Mouse (Mus musculus) lung, embryonic 14.5 days (tissue): ENCODE results near the gene U90926. TPM values are rescaled to one million over a fixed set of nuclear protein-coding genes. Genes with fewer than 3 reads are reported as not detected.

Source experiments
- ATAC-seq: fragments of 200-750 bp; cut with Nextera tagmentation; 2 replicates; pipeline ENCODE4 v1.8.0; 2017; ENCODE audit warnings: mild to moderate bottlenecking, moderate TSS enrichment, moderate library complexity; ENCODE audit not compliant: insufficient read depth
- DNase-seq: peaks from one replicate; pipeline ENCODE4 v3.0.0-alpha.2; 2015
- H3K27ac ChIP-seq: fragments of 300-500 bp; sonication (generic); 2 replicates; pipeline ENCODE4 v1.5.1; 2014; ENCODE audit warnings: low read depth, mild to moderate bottlenecking, moderate library complexity
- H3K27me3 ChIP-seq: fragments of 300-500 bp; sonication (generic); 2 replicates; pipeline ENCODE4 v1.6.1; 2014; ENCODE audit warnings: low read length, control low read depth; ENCODE audit not compliant: insufficient read depth
- H3K36me3 ChIP-seq: fragments of 300-500 bp; sonication (generic); 2 replicates; pipeline ENCODE4 v1.6.1; 2014; ENCODE audit warnings: control low read depth; ENCODE audit not compliant: insufficient read depth
- H3K4me1 ChIP-seq: fragments of 300-500 bp; sonication (generic); 2 replicates; pipeline ENCODE4 v1.6.1; 2014; ENCODE audit warnings: antibody characterized with exemption, control low read depth; ENCODE audit not compliant: insufficient read depth
- H3K4me2 ChIP-seq: fragments of 300-500 bp; sonication (generic); 2 replicates; pipeline ENCODE4 v1.6.1; 2014; ENCODE audit warnings: mild to moderate bottlenecking
- H3K4me3 ChIP-seq: fragments of 300-500 bp; sonication (generic); 2 replicates; pipeline ENCODE4 v1.5.1; 2014; ENCODE audit warnings: low read depth, low read length
- H3K9ac ChIP-seq: fragments of 300-500 bp; sonication (generic); 2 replicates; pipeline ENCODE4 v1.6.1; 2014
- H3K9me3 ChIP-seq: fragments of 300-500 bp; sonication (generic); 2 replicates; pipeline ENCODE4 v1.6.1; 2016; ENCODE audit warnings: low read depth, low read length, control low read depth
- CTCF ChIP-seq: IDR thresholded peaks from 2 replicates; pipeline ENCODE4 v1.5.1; 2016; ENCODE audit warnings: antibody characterized with exemption, low read depth
- WGBS: fragments of 180-500 bp; shearing (Covaris S2); extraction: QIAGEN DNeasy Blood & Tissue Kit; methylation state at CpG from one replicate; pipeline ENCODE4 v1.1.7; 2014; 5-methylcytosine and 5-hydroxymethylcytosine counted together
- polyA plus RNA-seq: library from polyadenylated mRNA; unstranded; fragments of >200 nt; fragmentation: Nextera tagmentation; extraction: Ambion mirVana; gene quantifications from 2 replicates; pipeline ENCODE4 v1.2.1, GENCODE M21; 2014

U90926 gene
- polyA plus RNA-seq, 1 experiment from 2014 or later = not detected

DNA sequence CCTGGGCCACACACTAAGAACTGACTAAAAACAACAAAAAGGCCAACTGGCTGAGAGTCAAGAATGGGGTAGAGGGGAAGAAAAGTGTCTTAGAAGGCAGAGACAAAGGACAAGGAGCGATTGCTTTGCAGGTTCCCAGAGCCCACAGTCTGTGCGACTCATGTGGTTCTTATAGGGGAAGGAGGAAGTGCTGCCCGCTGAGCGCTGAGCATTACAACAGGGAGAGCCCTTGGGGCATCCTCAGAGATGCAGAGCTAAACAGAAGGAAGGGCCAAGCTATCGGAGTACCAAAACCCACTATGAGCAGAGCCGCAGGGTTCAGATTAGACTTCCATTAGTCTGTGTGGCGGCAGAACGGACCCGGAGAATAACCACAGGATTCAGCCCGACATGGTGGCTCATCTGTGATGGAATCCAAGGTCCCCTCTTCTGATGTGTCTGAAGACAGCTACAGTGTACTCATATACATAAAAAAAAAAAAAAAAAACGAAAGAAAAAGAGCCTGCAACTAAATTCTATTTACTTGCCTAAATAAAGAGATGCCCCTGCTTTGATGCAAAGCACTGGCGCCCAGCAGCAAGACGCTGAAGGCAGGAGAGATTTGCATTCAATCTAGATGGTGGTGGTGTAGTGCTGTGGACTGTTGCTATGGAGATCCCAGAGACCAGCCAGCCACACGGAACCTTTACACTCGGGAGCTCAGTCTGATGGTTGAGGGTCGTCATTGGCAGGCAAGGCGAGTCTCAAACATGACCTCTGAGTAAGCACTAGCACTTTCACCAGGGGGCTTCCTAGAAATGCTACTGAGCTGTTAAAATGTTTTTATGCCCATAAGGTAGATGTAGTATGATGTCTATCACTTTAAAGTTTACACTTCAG is 3.9 kb upstream of the U90926 start:
- WGBS = 60% methylated on average over 17 of the region's 17 CpGs
- no peak overlapping the region for H3K27ac ChIP-seq
- H3K36me3 ChIP-seq = no peaks in the 10 kb centered on the region
- ATAC-seq = no peak
- H3K9ac ChIP-seq = no peak overlapping the region
- no peaks in the 10 kb centered on the region for H3K9me3 ChIP-seq
- DNase-seq = no peak
- TF ChIP-seq CTCF = no peak
- H3K4me2 ChIP-seq = no peak overlapping the region
- H3K27me3 ChIP-seq = no peaks in the 10 kb centered on the region
- no peaks in the 10 kb centered on the region for H3K4me1 ChIP-seq
- no peak overlapping the region for H3K4me3 ChIP-seq

DNA sequence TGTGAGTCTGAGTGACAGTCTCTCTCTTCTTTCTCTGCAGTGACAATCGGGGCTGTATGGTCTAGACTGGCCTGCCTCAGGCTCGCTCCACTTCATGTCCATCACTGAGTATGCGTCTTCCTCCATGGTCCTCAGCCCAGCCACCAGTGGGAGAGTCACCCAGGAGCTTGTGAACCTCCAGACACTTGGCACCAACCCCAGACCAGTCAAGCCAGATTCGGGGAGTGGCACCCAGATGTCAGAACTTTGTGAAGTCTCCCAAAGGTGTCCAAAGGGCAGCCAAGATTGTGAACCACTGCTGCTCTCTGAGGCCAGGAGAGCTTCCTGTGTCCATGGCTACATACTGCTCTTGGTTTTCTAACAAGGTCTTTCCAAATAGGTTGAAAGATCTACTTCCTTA is 3.0 kb downstream of the U90926 start:
- DNase-seq (no peak), ATAC-seq (no peak)
- Histone ChIP-seq H3K27ac (no peak overlapping the region), H3K36me3 (no peaks in the 10 kb centered on the region), H3K4me1 (no peaks in the 10 kb centered on the region), H3K4me3 (no peak overlapping the region), H3K9me3 (no peaks in the 10 kb centered on the region), H3K4me2 (no peak overlapping the region), H3K27me3 (no peaks in the 10 kb centered on the region), H3K9ac (no peak overlapping the region)
- TF ChIP-seq CTCF = no peak
- WGBS = 86% methylated on average over 4 of the region's 4 CpGs

DNA sequence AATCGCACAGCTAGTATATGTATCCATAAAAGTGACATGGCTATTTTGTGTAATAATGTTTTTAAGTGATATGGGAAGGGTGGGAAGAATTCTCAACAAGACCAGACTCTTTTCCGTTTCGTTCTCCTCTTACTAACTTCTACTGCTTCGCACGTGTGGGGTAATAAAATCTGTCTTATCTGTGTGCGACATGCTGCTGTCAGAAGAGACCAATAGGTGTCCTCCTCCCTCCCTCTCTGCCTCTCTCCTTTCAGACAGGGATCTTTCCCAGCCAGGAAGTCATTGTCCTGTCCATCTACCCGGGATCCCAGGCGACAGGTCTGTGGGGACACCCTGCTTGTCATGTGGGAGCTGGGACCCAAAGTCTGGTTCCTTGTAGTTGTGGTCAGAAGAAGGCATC is 5.0 kb downstream of the U90926 start:
- 64% methylated on average over 8 of the region's 8 CpGs for WGBS
- DNase-seq (no peak), ATAC-seq (no peak)

DNA sequence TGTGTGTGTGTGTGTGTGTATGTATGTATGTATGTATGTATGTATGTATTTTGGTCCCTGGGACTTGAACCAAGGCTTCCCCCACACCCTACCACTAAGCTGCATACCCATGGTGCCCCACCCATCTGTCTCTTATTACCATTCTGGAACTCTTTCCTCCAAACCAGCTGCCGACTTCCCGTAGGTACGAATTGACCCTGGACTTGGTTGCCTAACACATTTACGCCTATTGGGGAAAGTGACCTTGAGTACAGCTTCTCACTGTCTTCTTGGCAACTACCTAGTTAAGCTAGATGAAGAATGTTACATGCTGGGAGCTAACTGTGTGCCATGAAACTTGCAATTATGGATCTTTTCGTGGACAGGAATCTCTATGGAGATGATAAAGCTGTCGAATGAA is 9.1 kb downstream of the U90926 start:
- 90% methylated on average over 6 of the region's 6 CpGs for WGBS

More for the DNA sequence above, 5.0 kb downstream of the U90926 start:
- H3K4me2 ChIP-seq = no peak overlapping the region
- no peaks in the 10 kb centered on the region for H3K9me3 ChIP-seq
- H3K4me3 ChIP-seq = no peak overlapping the region
- TF ChIP-seq CTCF = no peak
- no peaks in the 10 kb centered on the region for H3K36me3 ChIP-seq
- no peaks in the 10 kb centered on the region for H3K27me3 ChIP-seq
- H3K4me1 ChIP-seq = no peaks in the 10 kb centered on the region
- H3K9ac ChIP-seq = no peak overlapping the region
- H3K27ac ChIP-seq = no peak overlapping the region

DNA sequence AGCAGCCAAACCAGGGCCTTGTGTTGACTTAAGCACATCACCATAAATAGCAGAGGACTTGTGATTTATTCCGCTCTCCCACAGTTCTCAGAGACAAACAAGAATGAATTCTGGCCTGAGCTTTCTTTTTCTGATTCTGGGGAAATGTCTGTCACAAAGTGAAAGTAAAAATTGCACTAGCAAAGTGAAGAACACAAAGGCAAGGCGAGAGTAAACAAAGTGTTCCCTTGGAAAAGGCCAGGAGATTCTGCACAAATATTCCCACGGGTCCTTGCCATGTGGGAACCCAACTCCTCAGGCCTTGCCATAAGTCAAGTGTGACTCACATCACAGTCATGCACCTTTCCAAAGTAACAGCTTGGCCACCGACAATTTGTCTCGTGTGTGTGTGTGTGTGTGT is 9.5 kb downstream of the U90926 start:
- DNase-seq = no peak
- Histone ChIP-seq H3K27ac (no peak overlapping the region), H3K27me3 (no peaks in the 10 kb centered on the region), H3K9me3 (no peaks in the 10 kb centered on the region), H3K4me3 (no peak overlapping the region), H3K4me1 (no peaks in the 10 kb centered on the region), H3K4me2 (no peak overlapping the region), H3K36me3 (peaks cover 34% of the 10 kb centered on the region), H3K9ac (no peak overlapping the region)
- ATAC-seq = no peak
- TF ChIP-seq CTCF = no peak
- 84% methylated on average over 5 of the region's 5 CpGs for WGBS

More for the DNA sequence above, 9.1 kb downstream of the U90926 start:
- Histone ChIP-seq H3K9me3 (no peaks in the 10 kb centered on the region), H3K9ac (no peak overlapping the region), H3K36me3 (peaks cover 32% of the 10 kb centered on the region), H3K4me2 (no peak overlapping the region), H3K4me3 (no peak overlapping the region), H3K27me3 (no peaks in the 10 kb centered on the region), H3K4me1 (no peaks in the 10 kb centered on the region), H3K27ac (no peak overlapping the region)
- TF ChIP-seq CTCF = no peak
- ATAC-seq (no peak), DNase-seq (no peak)

DNA sequence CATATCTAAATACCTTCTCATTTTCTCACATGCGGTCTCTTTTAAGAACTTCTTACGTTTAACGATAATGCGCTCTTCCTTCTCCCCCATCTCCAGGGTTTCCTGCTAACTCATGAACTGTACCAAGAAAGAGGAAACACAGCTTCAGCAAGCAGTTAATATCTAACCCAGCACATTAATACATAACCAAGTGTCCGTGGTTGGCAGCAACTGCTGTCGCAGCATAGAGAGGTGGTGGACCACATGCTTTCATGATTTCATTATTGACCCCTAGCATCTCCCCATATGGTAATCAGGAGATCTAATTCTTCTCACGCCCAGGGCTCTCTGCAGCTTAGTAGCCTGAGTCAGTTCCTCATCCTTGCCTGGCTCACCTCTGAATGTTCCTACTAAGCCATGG is 10.0 kb downstream of the U90926 start:
- Histone ChIP-seq H3K27me3 (no peaks in the 10 kb centered on the region), H3K9me3 (no peaks in the 10 kb centered on the region), H3K4me3 (no peak overlapping the region), H3K4me2 (no peak overlapping the region), H3K4me1 (no peaks in the 10 kb centered on the region), H3K9ac (no peak overlapping the region), H3K36me3 (peaks cover 38% of the 10 kb centered on the region), H3K27ac (no peak overlapping the region)
- no peak for DNase-seq
- TF ChIP-seq CTCF = no peak
- WGBS = 79% methylated on average over 7 of the region's 7 CpGs
- no peak for ATAC-seq

DNA sequence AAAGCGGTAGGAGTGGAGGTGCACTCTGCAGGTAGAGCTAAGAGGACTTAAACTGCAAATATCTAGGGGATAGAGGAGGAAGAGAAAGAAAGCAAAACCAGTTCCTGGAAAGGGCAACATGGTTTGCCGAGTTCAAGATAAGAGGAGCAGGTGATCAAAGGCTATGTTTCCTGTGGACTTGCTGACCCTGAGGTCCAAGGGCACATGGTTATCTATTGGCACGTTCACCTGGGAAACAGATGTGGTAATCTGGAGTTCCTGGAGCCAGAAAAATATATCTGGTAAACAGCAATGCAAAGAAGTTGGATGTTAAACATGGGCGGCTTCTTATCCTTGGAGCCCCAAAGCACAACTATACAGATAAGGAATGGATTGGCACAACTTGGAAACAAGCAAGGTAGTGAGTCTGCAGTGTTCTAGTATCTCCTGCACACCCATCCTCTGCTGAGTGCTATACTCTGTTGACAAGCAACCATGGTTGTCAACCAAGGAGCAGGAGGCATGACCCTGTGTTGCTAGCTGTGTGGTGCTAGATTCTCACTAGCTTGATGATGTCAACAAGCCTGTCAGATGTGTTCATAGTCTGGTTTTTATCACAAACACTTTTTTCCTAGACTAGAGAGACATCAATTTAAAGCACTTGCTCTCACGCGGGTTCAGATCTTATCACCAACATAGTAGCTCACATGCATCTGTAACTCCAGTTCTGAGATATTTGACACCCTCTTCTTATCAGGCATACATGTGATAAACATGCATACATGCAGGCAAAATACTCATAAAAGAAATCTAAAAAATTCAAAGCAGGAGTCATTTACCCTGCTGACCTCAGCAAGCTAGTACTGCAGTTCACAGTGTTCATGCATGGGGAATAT is 10.8 kb downstream of the U90926 start:
- H3K4me2 ChIP-seq = no peak overlapping the region
- no peak for DNase-seq
- no peaks in the 10 kb centered on the region for H3K4me1 ChIP-seq
- H3K27me3 ChIP-seq = no peaks in the 10 kb centered on the region
- no peak overlapping the region for H3K4me3 ChIP-seq
- H3K9me3 ChIP-seq = no peaks in the 10 kb centered on the region
- peaks cover 45% of the 10 kb centered on the region for H3K36me3 ChIP-seq
- TF ChIP-seq CTCF = no peak
- no peak overlapping the region for H3K9ac ChIP-seq
- 62% methylated on average over 6 of the region's 6 CpGs for WGBS
- no peak for ATAC-seq
- H3K27ac ChIP-seq = no peak overlapping the region
